Comparison of ENCODE assay signal across 31 mouse cellular contexts in the genomic region with DNA sequence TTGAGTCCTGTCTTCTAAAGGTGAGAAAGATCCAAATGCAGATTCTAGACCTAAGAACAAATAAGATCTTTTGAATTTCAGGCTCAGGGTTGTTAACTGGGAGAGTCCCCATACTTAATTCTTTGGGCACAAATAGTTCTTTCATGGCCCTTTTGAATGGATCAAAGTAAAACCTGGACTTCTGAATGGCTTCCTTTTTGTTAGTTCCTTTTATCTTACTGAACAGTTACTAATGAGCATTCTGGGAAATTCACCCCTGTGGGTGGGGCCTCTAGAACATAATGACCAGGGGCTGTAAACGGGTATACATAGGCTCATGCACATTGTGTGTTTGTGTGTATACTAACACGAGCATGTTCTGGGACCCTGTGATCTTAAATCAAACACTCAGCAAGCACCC.
DNase-seq lines count a peak whose midpoint lies in the region; ATAC-seq and TF ChIP-seq lines count a peak whose summit lies in the region.
"Had no signal": no experiment of that assay in that cellular context is flagged by ENCODE, and none has a peak within 500 bp of the region (broad histone marks: within the 10 kb centered on the region; RNA-seq: fewer than 3 reads in every experiment).

No protein-coding gene starts in this region.

- H3K36me3 ChIP-seq in forebrain, embryonic 10.5 days (replicated peaks), result no peaks in the 10 kb centered on the region
- no peaks in the 10 kb centered on the region for H3K36me3 ChIP-seq in forebrain, embryonic 15.5 days
- H3K36me3 ChIP-seq in forebrain, embryonic 14.5 days (ENCODE audit: control insufficient read depth, insufficient read depth, low read length), result no peaks in the 10 kb centered on the region
- H3K36me3 ChIP-seq: embryonic facial prominence, embryonic 10.5 days; embryonic facial prominence, embryonic 13.5 days; heart, embryonic 12.5 days; heart, embryonic 15.5 days had no signal

- no peaks in the 10 kb centered on the region for H3K9me3 ChIP-seq in forebrain, embryonic 10.5 days
- no peaks in the 10 kb centered on the region for H3K9me3 ChIP-seq in forebrain, embryonic 15.5 days
- H3K9me3 ChIP-seq in forebrain, embryonic 14.5 days (replicated peaks; ENCODE audit: control insufficient read depth, low read length), result no peaks in the 10 kb centered on the region
- H3K9me3 ChIP-seq: embryonic facial prominence, embryonic 10.5 days; embryonic facial prominence, embryonic 13.5 days; heart, embryonic 12.5 days; heart, embryonic 15.5 days had no signal

- DNase-seq in forebrain, embryonic 10.5 days (ENCODE audit: extremely low spot score, low spot score), result no peak
- no peak for DNase-seq in gastrocnemius, adult 2 months
- DNase-seq in gastrocnemius, postnatal 36 days, result no peak
- DNase-seq in ZHBTc4 (ENCODE audit: low read depth, low spot score) (peak; percentile 83), liver (no peak)
- DNase-seq in forebrain, embryonic 14.5 days (ENCODE audit: low spot score), result peak; percentile 49
- DNase-seq in frontal cortex, postnatal 10 days (ENCODE audit: low spot score in 2 of 2), result no peak
- DNase-seq: adrenal gland, adult 2 months; adrenal gland, postnatal 14 days; B cell, adult 2 months; cerebellum, adult 11-12 months; cerebellum, adult 9-10 months; cerebellum, postnatal 14 days; embryo, embryonic 11 days; gastrocnemius, postnatal 14 days; heart, adult 18-20 months; heart, postnatal 10 days; heart, postnatal 4 days; kidney, adult 18-20 months; kidney, adult 9 months had no signal

- ATAC-seq in forebrain, embryonic 15.5 days (replicated peaks), result no peak
- ATAC-seq in forebrain, embryonic 14.5 days, result no peak
- ATAC-seq: hindbrain, postnatal 0 days; inflammation-experienced regulatory T-cells, adult 6 months; intestine, embryonic 16.5 days; Patski had no signal

- intact Hi-C loops in gastrocnemius, adult 2 months (cut with DNase I), result no loop called here
- intact Hi-C loops in gastrocnemius, postnatal 36 days (cut with DNase I), result no loop called here

- H3K27ac ChIP-seq in forebrain, embryonic 10.5 days, result peak overlapping the region; percentile 59; the same call in 1 of the 2 replicates
- no peak overlapping the region for H3K27ac ChIP-seq in forebrain, embryonic 15.5 days (replicated peaks)
- peak overlapping the region; percentile 7; the same call in 1 of the 2 replicates for H3K27ac ChIP-seq in gastrocnemius, adult 2 months
- no peak overlapping the region for H3K27ac ChIP-seq in forebrain, embryonic 14.5 days (ENCODE audit: low read depth, low read length)
- H3K27ac ChIP-seq: embryonic facial prominence, embryonic 10.5 days; embryonic facial prominence, embryonic 13.5 days; heart, embryonic 15.5 days; hindbrain, embryonic 14.5 days; hindbrain, postnatal 0 days had no signal

- no peak for TF ChIP-seq CTCF in gastrocnemius, adult 2 months (IDR thresholded peaks at IDR 0.05)

- peaks cover 12% of the 10 kb centered on the region for H3K27me3 ChIP-seq in forebrain, embryonic 10.5 days (ENCODE audit: poor library complexity, severe bottlenecking)
- no peaks in the 10 kb centered on the region for H3K27me3 ChIP-seq in forebrain, embryonic 15.5 days
- H3K27me3 ChIP-seq in forebrain, embryonic 14.5 days (replicated peaks; ENCODE audit: control insufficient read depth, insufficient read depth, low read length), result no peaks in the 10 kb centered on the region
- H3K27me3 ChIP-seq: embryonic facial prominence, embryonic 13.5 days; heart, embryonic 12.5 days; heart, embryonic 15.5 days; Patski had no signal

- H3K4me3 ChIP-seq in forebrain, embryonic 10.5 days, result no peak overlapping the region
- H3K4me3 ChIP-seq in forebrain, embryonic 15.5 days, result no peak overlapping the region
- H3K4me3 ChIP-seq in gastrocnemius, adult 2 months, result no peak overlapping the region
- H3K4me3 ChIP-seq in forebrain, embryonic 14.5 days (ENCODE audit: low read depth, low read length), result no peak overlapping the region
- H3K4me3 ChIP-seq: embryonic facial prominence, embryonic 10.5 days; embryonic facial prominence, embryonic 13.5 days; erythroblast, embryonic 14.5 days; heart, embryonic 12.5 days; heart, embryonic 15.5 days had no signal

- no peak overlapping the region for H3K9ac ChIP-seq in forebrain, embryonic 15.5 days (replicated peaks)
- no peak overlapping the region for H3K9ac ChIP-seq in forebrain, embryonic 14.5 days (ENCODE audit: low read length)
- H3K9ac ChIP-seq: embryonic facial prominence, embryonic 13.5 days; heart, embryonic 12.5 days; heart, embryonic 15.5 days; hindbrain, embryonic 14.5 days had no signal

- H3K4me1 ChIP-seq in forebrain, embryonic 10.5 days, result peaks cover 51% of the 10 kb centered on the region
- peaks cover 22% of the 10 kb centered on the region for H3K4me1 ChIP-seq in forebrain, embryonic 15.5 days
- H3K4me1 ChIP-seq in forebrain, embryonic 14.5 days (ENCODE audit: control insufficient read depth, insufficient read depth, low read length), result peaks cover 17% of the 10 kb centered on the region

- no peak overlapping the region for H3K4me2 ChIP-seq in forebrain, embryonic 15.5 days (replicated peaks)
- H3K4me2 ChIP-seq in forebrain, embryonic 14.5 days (ENCODE audit: low read length), result no peak overlapping the region
- H3K4me2 ChIP-seq: embryonic facial prominence, embryonic 13.5 days; heart, embryonic 12.5 days; heart, embryonic 15.5 days; hindbrain, embryonic 14.5 days had no signal

- WGBS in forebrain, embryonic 10.5 days, result 15% methylated on average over 2 of the region's 2 CpGs
- WGBS in forebrain, embryonic 15.5 days, result 4% methylated on average over 2 of the region's 2 CpGs
- 0% methylated on average over 2 of the region's 2 CpGs for WGBS in forebrain, embryonic 14.5 days

Comparison
In these comparisons a context has a peak if more than half of its experiments do, and no peak if none do; other contexts are left out.
1. DNase-seq: peak in ZHBTc4 (single experiment) and forebrain, embryonic 14.5 days (single experiment); none in forebrain, embryonic 10.5 days (single experiment), gastrocnemius, adult 2 months (single experiment), gastrocnemius, postnatal 36 days (0 of 2), frontal cortex, postnatal 10 days (0 of 2) and liver (single experiment).
2. H3K27ac ChIP-seq: peak in forebrain, embryonic 10.5 days (single experiment) and gastrocnemius, adult 2 months (single experiment); none in forebrain, embryonic 15.5 days (single experiment) and forebrain, embryonic 14.5 days (single experiment).